Mouse (Mus musculus): ENCODE results near the gene Gm10803. TPM values are rescaled to one million over a fixed set of nuclear protein-coding genes. Genes with fewer than 3 reads are reported as not detected.
"Not testable (repeated sequence)": the region's sequence is repeated elsewhere in the genome, so short reads cannot be mapped to it uniquely, and the experiment has no call there.

The Gm10803 gene
- polyA plus RNA-seq (2017; shearing (Covaris generic)) = not detected

DNA sequence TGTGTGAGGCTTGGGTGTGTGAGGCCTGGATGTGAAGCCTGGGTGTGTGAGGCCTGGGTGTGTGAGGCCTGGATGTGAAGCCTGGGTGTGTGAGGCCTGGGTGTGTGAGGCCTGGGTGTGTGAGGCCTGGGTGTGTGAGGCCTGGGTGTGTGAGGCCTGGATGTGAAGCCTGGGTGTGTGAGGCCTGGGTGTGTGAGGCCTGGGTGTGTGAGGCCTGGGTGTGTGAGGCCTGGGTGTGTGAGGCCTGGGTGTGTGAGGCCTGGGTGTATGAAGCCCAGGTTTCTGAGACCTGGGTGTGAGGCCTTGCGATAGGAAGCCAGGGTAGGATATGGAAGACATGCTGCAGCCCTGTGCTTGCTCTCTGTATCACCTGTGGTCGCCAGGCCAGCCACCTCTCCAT, at the start of gene Gm10803:
Gm10803 (plus strand) TSS at position 301 of the 400 bp plus-strand sequence.
- ATAC-seq = not testable (repeated sequence)

DNA sequence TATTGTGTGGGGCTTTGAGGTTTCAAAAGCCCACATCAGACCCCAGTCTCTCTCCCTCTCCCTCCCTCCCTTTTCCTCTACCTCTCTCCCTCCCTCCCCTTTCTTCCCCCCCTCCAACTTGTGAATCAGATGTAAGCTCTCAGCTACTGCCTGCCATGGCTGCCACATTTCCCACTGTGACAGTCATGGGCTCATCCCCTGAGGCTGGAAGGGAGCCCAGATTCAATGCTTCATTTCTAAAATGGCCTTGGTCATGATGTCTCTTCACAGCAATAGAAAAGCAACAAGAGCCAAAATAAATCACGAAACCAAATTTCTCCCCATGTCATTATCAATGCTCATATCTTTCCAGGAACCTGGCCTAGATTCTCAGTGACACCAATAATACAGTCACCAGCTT, 49.5 kb upstream of the Gm10803 start:
- ATAC-seq = no peak

DNA sequence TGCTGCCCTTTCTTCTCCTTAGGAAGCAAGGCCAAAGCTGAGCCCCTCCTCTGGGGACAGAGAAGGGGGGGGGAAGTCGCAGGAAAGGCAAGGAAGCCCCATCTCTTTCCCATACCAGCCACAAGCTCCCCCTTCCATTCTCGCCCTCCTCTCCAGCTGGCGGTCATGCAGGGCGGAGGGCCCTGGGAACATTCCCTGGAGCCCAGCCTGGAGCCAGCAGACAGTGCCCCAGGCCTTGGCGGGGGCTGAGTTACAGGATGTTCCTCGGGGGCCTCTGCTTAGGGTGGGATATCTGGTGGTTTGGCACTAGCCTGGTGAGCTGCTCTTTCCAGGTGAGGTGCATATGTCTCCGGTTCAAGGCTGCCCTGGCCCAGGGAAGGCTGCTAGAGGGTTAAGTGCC, 48.2 kb upstream of the Gm10803 start:
- ATAC-seq = no peak

DNA sequence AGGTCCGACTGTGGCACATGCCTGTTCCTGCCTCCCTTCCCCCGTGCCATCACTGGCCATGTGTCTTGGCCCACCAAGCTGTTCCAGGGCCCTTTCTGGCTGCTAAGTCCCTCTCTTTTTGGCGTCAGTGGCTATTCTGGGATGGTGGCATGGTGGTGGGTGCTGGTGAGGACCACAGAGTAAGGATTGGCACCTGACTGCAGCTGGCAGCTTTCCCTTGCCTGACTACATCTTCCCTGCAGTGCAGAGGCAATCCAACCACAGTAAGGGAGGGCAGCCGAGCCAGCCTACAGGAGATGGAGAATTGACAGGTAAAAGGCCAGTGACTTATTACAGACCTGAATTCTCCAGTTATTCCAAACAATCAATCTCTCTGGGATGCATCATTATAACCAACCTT, 45.1 kb upstream of the Gm10803 start:
- no peak for ATAC-seq

DNA sequence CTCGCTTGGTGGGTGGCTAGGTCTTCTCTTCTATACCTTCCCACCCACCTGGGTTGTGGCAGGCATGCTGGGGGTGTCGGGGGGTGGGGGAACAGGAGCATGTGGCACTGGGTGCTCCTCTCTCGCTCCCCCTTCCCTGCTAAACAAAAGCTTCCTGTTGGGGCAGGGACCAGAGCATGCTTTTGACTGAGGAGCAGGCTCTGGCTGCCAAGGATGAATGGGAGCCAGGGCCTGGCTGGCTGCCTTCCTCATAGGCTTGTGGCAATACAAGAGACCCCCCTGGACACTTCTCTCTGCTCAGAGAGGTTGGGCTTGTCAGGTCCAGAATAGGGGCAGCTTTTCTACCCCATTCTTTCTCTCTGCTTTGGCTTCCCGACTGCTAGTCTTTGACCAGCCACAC, 39.3 kb upstream of the Gm10803 start:
- ATAC-seq = no peak

DNA sequence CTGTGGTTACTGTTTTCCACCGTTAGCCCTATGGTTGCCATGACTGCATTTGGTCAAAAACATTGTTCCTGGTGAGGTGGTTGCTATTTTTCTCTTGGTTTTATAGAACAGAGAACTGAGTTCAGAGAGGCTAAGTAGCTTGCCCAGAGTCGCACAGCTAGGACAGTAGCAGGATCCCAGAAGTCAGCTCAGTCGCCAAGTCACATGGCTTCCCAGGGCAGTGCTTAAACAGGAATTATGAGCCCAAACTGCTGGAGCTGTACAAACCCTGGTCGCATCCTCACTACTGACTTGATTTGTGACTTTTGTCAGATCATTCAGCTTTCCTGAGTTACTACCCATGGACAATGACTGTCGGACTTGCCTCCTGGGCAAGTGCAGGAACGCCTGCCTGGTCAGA, 38.8 kb upstream of the Gm10803 start:
- ATAC-seq = no peak

DNA sequence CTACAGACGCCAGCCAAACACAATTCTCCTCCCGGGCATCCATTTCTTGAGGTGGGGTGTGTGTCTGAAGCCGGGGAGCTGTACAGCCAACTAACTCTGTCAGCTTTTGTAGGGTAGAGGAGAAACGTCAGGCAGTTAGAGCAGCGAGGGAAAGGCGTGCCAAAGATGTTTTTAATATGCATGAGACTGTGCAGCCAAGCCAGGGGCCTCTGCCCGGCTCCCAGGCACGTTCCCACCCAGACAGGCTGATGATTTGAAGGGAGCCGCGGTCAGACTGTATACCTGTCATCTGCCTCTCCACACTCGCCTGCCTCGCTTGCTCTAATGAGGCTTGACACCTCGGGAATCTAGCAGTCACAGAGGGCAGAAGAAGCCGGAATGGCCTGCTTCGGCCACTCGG, 38.4 kb upstream of the Gm10803 start:
- ATAC-seq = no peak

DNA sequence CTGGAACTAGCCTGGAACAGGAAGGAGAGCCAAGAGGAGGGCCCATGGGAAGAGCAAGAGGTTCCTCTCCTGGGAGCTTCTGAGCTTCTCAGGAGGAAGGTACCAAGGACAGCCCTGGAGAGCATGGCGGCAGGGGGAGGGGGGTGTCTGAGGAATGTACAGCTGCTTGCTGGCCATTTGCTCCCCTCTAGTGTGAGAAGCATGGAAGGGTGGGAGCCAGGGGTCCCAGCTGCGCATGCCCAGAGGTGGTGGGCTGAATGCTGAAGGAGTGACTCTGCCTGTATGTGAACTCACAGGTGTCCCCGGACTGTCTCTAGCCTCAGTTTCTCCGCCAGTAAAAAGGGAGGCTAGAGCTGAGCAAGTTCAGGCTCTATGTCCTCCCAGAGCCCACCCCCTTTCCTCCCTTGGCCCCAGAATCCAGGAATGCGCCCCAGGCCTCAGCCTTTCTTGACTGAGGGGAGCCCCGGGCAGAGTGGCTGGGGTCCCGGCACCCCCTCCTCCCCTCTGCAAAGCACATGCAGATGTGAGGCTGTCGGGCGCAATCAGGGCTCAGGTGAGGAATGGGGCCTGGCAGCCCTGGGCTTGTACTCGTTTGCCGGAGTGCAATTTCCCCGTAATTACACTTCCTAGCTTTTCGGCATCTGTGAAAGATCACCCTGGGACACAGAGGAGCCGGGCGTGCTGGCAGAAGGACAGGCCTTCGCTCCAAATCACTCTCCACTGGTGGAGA, 35.2 kb upstream of the Gm10803 start:
- no peak for ATAC-seq

DNA sequence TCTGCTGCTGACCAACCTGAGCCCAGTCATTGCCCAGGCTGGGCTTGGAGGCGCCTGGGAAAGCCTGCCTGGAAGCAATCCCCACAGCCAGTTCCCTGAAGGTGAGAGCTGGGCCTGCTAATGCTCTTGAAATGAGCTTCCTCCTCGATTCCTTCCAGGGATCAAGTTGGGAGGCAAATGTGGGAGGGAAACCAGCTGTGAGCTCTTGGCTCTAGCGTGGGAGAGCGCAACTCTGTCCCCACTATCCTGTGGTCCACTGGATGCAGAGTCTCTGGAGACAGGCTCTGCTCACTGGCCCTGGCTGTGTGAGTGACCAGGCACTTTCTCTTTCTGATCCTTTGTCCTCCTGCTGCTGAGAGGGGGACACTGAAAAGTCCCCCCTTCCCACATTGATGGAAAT, 30.8 kb upstream of the Gm10803 start:
- no peak for ATAC-seq

DNA sequence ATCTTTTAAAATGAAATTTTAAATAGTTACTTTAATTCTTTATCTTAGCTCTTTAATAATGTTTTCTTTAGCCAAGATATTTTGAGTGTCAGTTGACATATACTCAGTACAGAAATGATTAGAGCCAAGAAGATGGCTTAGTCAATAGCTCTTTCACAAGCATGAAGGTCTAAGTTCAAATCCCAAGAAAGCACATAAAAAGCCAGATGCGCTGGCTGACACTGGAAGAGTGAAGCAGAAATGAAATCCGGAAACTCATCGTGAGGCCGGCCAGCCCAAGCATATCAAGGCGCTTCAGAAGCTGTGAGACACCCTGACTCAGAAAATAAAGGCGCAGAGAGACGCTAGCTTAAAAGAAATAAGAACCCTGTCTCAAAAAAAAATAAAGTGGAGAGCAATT, 26.5 kb upstream of the Gm10803 start:
- no peak for ATAC-seq

DNA sequence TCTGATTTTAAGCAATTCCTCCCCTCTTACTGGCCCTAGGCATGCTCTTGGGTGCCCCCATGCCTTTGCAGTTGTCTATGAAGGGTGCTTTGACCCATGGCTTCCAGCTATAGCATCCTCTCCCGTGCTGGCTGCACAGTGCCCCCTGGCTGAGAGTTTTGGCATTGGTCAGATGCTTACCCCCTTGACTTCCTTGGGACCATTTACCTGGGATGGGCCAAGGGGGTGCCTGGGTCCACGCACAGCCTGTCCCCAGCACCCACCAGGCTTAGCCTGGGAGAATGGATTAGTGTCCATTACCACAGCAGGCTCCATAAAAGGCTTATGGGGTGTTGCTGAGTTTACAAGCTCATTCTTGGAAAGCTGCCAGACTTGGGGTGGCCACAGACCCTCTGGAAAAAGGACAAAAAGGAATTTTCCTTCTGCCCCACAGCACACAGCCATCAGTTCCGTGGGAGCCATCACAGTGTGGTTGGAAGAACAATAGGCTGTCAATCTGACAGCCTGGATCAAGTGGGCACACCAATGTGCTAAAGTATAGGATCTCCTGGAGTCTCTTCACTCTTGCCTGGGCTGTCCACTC, 22.9 kb upstream of the Gm10803 start:
- no peak for ATAC-seq

DNA sequence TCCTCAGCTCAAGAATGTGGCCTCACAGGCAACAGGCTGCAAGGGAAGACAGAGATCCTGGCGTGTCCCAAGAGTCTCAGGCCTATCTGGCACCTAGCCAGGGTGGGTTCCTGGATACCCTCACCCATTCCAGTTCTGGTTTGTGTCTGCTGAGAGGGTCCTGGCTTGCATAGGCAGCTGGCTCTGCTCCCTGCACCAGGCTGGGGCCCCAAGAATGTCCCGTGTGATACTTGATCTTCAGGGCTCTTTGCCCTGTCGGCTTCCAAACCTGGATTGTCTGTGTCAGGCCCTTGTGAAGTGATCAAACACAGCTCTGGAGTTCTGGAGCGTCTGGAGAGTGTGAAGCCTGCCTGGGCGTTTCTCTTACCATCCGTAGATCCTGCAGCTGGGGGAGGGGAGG, 22.2 kb upstream of the Gm10803 start:
- no peak for ATAC-seq

DNA sequence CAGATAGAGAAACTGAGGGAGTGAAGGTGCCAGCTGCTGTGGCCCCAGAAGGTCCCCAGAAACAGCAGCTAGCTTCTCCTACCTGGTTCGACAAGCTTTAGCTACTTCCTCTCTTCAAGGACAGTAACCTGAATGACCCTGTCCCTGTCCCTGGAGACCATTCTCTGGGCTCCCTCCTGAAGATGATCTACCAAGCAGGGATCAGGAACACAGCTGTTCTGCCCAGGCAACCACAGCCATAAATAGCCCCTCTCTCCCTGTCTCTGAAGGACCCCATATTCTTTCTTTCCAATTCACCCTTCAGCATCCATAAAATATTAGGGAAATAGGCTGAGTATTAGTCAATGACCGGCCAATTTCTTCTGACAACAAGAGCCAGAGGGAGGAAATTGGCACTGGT, 18.6 kb upstream of the Gm10803 start:
- ATAC-seq = no peak

DNA sequence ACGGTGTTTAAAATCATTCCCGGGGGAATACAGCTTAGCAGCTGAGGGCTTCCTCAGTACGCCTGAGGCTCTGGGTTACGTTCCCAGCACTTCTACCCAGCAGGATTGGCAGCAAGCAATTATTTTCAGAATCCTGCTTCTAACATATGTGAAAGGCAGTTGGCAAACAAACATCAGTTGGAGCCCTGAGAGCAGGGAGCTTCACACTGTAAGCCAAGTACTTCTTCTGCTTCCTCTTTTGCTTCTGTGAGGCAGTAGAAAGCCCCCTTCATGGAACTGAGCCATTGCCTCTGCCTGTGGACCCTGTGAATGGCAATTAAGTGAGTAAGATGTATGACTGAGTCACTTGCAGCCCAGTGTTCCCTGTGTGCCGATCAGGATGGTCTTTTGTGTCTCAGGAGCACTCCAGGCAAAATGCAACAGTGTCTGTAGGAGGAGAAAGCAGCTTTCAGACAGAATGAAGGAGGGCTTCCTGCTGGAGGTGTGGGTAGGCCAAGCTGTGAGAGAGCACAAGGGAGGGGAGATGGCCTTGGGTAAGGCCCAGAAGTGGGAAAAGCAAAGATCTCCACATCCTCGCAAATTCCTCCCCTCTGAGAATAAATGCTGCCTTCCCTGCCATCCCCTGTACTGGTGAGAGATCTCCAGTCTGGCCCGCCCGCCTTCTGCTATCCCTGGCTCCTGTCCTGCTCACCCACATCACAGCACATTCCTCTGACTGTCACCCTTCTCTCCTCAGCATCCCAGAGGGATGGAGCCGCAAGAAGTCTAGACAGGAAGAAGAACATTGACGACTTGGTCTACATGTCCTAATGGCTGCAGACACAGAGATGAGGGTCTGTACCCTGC, 7.5 kb upstream of the Gm10803 start:
- ATAC-seq = no peak

DNA sequence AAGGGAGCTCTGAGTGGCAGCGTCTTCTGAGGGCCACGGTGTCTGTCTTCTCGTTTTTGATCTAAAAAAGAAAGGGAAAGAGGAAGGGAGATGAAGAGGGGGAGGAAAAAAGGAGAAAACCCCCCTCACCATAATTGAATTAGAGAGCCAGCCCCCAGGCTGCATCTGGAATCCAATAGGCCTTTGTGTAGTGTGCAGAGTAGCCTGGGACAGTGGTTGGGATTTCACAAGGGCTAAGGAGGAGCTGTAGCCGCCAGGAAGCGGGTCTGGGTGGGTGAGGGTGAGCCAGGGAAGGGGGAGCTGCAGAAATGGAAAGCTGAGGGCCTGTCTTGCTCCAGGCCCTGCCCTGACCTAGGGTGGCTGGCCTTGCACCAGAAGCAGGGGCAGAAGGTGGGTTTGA, 6.5 kb upstream of the Gm10803 start:
- ATAC-seq = no peak

DNA sequence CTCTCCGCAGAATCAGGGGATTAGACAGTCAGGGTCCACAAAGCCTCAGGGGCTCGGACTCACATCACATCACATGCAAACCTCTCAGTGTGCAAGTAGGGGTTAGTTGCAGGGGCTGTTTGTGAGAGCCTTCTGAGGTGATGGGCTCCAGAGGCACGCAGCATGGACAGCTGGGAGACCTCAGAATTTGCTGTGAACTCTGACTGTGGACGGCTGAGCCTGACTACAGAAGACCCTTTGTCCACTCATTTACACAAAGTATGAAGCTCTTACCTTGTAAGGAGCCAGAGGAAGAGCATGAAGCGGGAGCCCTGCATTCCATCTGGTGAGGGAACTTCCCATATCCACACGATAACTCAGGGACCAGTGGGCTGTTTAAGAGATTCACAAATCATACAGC, 5.3 kb downstream of the Gm10803 start:
- no peak for ATAC-seq

DNA sequence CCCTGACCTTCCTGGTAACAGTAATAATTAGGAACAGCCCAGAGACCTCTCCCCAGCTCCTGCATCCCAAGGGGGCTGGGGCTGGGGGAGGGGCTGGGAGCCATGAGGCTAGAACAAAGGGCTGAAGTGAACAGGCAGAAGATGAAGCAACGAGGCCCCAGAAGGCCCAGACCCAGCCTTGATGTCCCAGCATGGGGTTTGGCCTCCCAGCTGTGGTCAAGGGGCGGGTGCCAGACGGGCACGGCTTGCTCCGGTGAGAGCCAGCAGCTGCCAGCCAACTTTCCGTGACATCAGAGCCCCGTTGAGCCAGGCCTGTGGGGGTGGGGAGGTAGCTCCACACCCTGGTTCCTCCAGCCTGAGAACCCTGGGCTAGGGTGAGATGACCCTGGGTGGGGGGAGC, 7.3 kb downstream of the Gm10803 start:
- no peak for ATAC-seq

DNA sequence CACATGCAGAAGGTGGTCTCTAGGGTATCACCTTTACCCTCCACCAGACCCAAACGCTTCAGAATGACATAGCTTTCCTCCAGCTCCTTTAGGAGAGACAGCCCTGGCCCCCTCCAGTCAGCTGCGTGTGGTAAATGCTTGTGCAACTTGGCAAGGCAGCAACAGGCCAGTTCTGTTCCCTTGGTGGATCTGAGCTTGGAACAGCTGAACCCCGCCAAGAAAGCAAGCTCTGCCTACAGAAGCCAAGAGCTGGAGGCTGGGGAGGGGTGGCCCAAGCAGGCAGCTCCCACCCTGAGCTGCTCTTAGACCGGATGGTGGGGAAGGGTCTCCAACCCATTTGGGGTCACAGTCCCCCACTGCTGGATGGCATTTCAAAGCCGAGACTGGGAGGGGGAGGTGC, 12.2 kb downstream of the Gm10803 start:
- no peak for ATAC-seq

DNA sequence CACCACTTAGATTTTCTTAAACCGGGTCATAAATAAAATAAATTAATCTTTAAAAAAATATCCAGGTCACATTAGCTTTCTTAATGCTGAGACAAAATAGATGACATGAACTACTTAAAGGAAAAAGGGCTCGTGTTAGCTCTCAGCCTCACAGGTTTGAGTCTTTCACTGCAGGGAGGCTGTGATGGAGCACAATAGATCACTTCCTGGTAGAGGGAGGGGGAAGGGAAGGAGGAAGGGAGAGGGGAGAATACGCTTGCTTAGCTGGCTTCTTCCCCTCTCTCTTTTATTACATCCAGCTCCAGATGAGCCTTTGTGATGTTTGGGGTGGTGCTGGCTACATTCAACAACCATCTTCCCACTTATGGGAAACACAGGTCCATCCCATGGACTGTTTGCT, 20.9 kb downstream of the Gm10803 start:
- no peak for ATAC-seq

DNA sequence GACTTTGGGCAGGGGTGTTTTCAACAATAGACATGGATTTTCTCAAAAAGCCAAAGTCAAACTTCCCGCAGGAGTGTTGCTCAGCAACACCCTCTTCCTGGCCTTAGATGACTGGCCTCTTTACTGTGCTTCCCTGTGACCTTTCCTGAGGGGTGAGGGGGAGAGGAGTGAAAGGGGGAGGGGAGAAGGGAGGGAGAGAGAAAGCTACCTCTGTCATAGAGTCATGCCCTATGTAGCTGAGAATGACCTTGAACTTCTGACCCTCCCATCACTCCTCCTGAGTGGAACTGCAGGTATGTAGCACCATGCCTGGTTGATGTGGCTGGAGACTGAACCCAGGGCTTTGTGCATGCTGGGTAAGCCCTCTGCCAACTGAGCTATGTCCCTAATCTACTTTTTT, 25.5 kb downstream of the Gm10803 start:
- ATAC-seq = no peak

DNA sequence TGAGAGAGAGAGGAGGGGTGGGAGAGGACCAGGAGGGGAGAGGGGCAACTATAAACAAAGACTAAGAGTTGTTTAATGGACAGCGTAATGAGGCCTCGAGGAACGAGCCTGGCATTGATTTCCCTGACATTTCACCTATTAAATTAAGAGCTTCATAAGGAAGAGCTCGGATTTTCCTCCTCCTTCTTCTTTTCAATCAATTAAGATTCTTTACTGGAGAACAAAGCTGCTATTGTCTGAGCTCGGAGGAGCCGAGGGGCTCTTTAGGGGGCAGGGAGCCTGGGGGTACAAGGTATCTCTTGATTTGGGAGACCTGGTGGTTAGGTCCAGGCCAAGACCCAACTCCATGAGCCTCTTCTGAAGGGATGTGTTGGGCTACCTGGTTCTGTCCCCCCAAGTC, 27.1 kb downstream of the Gm10803 start:
- no peak for ATAC-seq

DNA sequence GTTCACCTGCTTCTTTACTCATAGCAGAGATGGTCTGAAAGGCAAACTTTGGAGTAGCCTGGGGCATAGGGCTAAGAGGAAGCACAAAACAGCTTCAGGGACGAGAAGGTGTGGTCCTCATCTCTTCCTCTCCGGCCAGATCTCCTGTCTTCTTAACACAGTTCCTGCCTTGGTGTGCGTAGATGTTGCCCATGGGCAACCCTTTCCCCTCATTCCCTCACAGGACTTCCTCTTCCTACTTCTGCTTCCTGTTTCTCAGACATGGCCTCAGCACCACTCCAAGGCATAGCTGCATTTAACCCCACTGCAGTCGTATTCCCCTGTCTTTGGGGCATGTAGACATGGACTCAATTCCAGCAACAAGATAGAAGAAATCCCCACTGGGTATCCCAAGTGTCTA, 29.5 kb downstream of the Gm10803 start:
- ATAC-seq = no peak

DNA sequence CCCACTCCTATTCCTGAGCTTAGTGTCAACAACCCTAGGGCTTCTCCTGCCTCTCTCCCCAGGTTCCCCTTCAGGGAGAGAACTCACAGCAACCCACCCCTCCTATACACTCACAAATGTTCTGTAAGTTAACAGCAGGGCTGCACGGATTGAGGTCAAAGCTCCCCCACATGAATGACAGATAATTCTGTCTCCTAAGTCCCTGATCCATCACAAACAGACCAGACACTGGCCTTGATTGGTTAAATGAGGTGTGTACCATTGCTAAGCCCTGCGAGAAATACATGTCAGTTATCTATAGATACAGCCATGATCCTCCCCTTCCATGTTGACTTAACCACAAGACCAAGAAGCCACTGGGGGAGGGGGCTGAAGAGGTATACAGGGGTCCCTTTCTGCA, 31.3 kb downstream of the Gm10803 start:
- no peak for ATAC-seq

All from inflammation-experienced regulatory T-cells, adult 6 months (primary cell).